Mouse (Mus musculus) midbrain, embryonic 10.5 days (tissue): ENCODE measurements around the gene Pcgf3. TPM values are rescaled to one million over a fixed set of nuclear protein-coding genes. Genes with fewer than 3 reads are reported as not detected.
A peak's percentile ranks its signal among the peaks of the same experiment; 100 is the strongest.

Experiments used
- DNase-seq: peaks from one replicate; pipeline ENCODE4 v3.0.0-alpha.2; 2017; ENCODE audit warnings: low spot score
- H3K27ac ChIP-seq: fragments of 300-500 bp; sonication (generic); replicated peaks from 2 replicates; pipeline ENCODE4 v1.5.1; 2016; ENCODE audit warnings: mild to moderate bottlenecking
- H3K27me3 ChIP-seq: fragments of 300-500 bp; sonication (generic); 2 replicates; pipeline ENCODE4 v1.6.1; 2016; ENCODE audit warnings: low read depth, mild to moderate bottlenecking; ENCODE audit not compliant: poor library complexity, severe bottlenecking
- H3K36me3 ChIP-seq: fragments of 300-500 bp; sonication (generic); 2 replicates; pipeline ENCODE4 v1.6.1; 2016; ENCODE audit warnings: mild to moderate bottlenecking, moderate library complexity
- H3K4me1 ChIP-seq: fragments of 300-500 bp; sonication (generic); 2 replicates; pipeline ENCODE4 v1.6.1; 2016
- H3K4me3 ChIP-seq: fragments of 300-500 bp; sonication (generic); 2 replicates; pipeline ENCODE4 v1.5.1; 2016; ENCODE audit warnings: mild to moderate bottlenecking, moderate library complexity
- H3K9me3 ChIP-seq: fragments of 300-500 bp; sonication (generic); replicated peaks from 2 replicates; pipeline ENCODE4 v1.6.1; 2016; ENCODE audit warnings: mild to moderate bottlenecking
- WGBS: fragments of 180-500 bp; shearing (Covaris S2); methylation state at CpG from one replicate; pipeline ENCODE4 v1.1.7; 2016; 5-methylcytosine and 5-hydroxymethylcytosine counted together
- polyA plus RNA-seq: library from polyadenylated mRNA; unstranded; fragments of >200 nt; fragmentation: Nextera tagmentation; extraction: Ambion mirVana; gene quantifications from 2 replicates; pipeline ENCODE4 v1.2.1, GENCODE M21; 2016

Pcgf3 gene
- polyA plus RNA-seq, 1 experiment from 2014 or later: 21.2 TPM

DNA sequence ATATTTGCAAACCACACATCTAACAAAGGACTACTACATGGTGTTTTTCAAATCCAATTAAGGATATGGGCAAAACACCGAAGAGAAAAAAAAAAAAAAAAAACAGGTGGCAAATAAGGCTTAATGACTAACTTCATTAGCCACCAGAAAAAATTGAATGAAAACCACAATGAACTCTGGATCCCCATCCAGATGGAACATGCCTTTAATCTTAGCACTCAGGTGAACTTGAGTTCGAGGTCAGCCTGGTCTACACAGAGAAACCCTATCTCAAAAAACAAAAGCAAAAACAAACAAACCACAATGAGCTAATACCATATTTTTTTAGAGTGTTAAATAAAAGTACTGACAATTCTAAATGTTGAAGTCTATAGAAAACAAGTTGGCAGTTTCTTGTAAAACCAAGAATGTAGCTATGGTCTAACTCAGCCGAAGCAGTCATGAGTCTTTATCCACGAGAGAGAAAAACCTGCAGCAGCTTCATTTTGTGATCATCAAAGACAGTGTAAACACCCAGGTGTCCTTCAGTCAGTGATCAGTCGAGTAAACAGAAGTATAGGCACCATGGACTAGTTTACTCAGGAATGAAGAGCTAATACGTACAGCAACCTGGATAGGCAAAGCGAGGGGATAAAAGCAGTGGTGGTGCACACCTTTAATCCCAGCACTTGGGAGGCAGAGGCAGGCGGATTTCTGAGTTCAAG, 10.0 kb upstream of the Pcgf3 start:
- WGBS: 80% methylated on average over 8 of the region's 8 CpGs
- Histone ChIP-seq H3K27ac (no peak overlapping the region), H3K36me3 (no peaks in the 10 kb centered on the region), H3K27me3 (peaks cover 34% of the 10 kb centered on the region), H3K4me3 (no peak overlapping the region), H3K4me1 (peaks cover 21% of the 10 kb centered on the region), H3K9me3 (no peaks in the 10 kb centered on the region)
- no peak for DNase-seq

DNA sequence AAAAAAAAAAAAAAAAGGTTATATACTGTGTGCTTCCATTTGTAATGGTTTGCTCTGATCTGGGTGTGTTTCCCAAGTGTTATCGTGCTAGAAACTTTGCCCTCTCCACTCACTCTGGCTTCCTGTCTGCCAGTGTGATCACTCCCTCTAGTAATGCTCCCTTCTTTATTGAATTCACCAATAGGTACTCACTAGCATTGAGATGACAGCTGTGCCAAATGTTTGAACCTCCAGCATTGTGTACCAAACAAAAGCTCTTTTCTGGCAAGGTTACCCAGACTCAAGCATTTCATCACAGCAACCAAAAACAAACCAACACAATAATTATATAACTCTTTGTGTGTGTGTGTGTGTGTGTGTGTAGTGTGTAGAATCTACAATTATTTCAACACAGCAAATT, 9.4 kb upstream of the Pcgf3 start:
- 79% methylated on average over 1 of the region's 1 CpGs for WGBS
- DNase-seq: no peak
- no peaks in the 10 kb centered on the region for H3K9me3 ChIP-seq
- H3K36me3 ChIP-seq: no peaks in the 10 kb centered on the region
- peaks cover 28% of the 10 kb centered on the region for H3K27me3 ChIP-seq
- no peak overlapping the region for H3K27ac ChIP-seq
- peaks cover 21% of the 10 kb centered on the region for H3K4me1 ChIP-seq
- H3K4me3 ChIP-seq: no peak overlapping the region

DNA sequence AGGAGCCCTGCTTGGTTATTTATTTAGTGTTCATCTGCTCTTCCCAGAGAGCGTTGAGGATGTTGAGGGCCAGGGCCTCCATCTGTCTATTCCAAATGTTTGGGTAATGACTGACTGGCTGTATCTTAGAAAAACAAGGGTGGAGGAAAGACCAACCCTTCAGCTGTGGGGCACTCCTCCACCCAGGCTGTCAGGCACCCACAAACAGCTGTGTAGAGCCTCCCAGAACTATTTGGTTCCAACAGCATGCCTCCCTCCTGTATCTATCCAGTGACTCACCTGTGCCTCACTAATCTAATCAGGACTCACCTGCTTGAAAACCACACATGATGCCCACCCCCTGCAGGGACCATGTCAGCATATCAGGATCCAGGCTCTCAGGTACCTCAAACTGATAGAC, 8.6 kb upstream of the Pcgf3 start:
- DNase-seq: no peak
- 88% methylated on average over 1 of the region's 1 CpGs for WGBS
- Histone ChIP-seq H3K36me3 (no peaks in the 10 kb centered on the region), H3K4me3 (no peak overlapping the region), H3K4me1 (peaks cover 21% of the 10 kb centered on the region), H3K27me3 (peaks cover 20% of the 10 kb centered on the region), H3K27ac (no peak overlapping the region), H3K9me3 (no peaks in the 10 kb centered on the region)

DNA sequence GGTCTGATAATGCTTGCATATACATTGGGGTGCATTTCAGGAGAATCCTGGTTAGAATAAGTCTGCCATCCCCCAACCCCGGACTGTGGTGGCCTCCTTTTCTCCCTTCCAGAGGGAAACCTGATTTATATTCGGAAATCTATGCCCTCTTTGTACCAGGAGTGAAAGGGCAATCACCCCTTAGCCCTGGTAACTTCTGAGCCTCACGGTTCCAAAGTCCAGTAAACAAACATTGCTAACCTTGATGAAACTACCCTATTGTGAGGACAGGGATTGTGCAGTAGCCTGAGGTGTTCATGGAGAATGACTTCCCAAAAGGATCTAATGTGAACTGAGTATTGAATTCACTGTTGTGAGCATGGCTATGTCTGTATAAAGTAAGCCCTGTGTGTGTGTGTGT, 6.9 kb upstream of the Pcgf3 start:
- H3K27ac ChIP-seq: no peak overlapping the region
- WGBS: 44% methylated on average over 3 of the region's 3 CpGs
- H3K4me1 ChIP-seq: peaks cover 10% of the 10 kb centered on the region
- DNase-seq: no peak
- peaks cover 23% of the 10 kb centered on the region; the same call in 1 of the 2 replicates for H3K27me3 ChIP-seq
- H3K36me3 ChIP-seq: no peaks in the 10 kb centered on the region
- no peaks in the 10 kb centered on the region for H3K9me3 ChIP-seq
- H3K4me3 ChIP-seq: no peak overlapping the region

DNA sequence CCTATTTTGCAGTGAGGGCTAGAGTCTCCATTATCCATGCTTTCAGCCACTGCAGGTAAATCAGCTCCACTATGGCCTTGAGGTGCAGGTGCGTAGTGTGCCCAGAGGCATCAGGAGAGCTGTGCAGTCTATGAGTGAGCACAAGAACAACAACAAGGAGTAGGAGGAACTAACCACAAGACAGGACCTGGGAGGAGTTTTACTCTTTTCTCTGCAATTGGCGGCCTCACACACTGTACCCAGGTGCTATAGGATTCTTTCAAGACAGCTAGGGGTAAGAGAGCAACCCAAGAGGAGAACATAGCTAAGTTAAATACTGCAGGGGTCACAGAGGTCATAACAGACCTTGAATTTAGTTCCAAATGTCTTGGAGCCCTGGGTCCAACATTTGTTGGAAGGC, 2.3 kb upstream of the Pcgf3 start:
- no peaks in the 10 kb centered on the region for H3K36me3 ChIP-seq
- no peaks in the 10 kb centered on the region for H3K9me3 ChIP-seq
- WGBS: 82% methylated on average over 2 of the region's 2 CpGs
- peaks cover 25% of the 10 kb centered on the region for H3K27me3 ChIP-seq
- no peak overlapping the region for H3K27ac ChIP-seq
- DNase-seq: no peak
- peaks cover 27% of the 10 kb centered on the region for H3K4me1 ChIP-seq
- no peak overlapping the region for H3K4me3 ChIP-seq

DNA sequence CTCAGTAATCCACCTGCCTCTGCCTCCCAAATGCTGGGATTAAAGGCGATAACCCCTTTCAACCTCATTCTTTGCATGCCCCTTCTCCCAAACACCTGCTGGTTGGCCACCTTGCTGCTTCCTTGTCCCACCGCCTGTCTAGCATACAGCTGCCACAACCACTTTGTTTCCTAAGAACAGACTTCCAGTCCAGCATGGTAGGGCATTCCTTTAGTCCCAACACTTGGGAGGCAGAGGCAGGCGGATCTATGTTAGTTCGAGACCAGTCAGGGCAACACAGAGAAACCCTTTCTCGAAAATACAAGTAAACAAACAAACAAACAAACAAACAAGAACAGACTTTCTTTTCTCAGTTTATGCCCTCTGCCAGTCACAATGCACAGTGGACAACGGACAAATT, 571 bp upstream of the Pcgf3 start:
- Histone ChIP-seq H3K4me3 (peak overlapping the region; percentile 86), H3K36me3 (no peaks in the 10 kb centered on the region), H3K4me1 (peaks cover 32% of the 10 kb centered on the region), H3K27ac (peak overlapping the region; percentile 99), H3K9me3 (no peaks in the 10 kb centered on the region), H3K27me3 (peaks cover 25% of the 10 kb centered on the region)
- 47% methylated on average over 6 of the region's 6 CpGs for WGBS
- no peak for DNase-seq

DNA sequence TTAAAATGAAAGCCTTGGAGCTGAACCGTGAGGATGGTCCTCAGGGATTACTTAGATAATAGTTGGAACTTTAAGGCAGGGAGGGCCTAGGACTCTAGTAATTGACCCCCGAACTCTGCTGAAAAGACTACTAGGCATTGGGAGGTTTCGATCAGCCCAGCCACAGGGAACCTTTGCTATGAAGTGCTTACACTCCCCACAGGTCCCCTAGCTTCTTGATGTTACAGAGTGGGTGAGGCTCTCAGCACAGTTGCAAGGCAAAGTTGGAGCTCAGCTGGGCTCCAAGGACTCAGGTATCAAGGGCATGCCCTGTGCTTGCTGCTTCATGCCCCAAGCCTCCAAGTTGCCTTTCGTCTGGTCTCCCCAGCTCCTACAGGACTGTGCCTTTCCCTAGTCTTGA, 1.4 kb downstream of the Pcgf3 start:
- peaks cover 14% of the 10 kb centered on the region for H3K36me3 ChIP-seq
- peaks cover 32% of the 10 kb centered on the region for H3K4me1 ChIP-seq
- peaks cover 25% of the 10 kb centered on the region for H3K27me3 ChIP-seq
- peak overlapping the region; percentile 86 for H3K4me3 ChIP-seq
- no peak for DNase-seq
- H3K9me3 ChIP-seq: no peaks in the 10 kb centered on the region
- peak overlapping the region; percentile 99 for H3K27ac ChIP-seq
- WGBS: 61% methylated on average over 4 of the region's 4 CpGs

DNA sequence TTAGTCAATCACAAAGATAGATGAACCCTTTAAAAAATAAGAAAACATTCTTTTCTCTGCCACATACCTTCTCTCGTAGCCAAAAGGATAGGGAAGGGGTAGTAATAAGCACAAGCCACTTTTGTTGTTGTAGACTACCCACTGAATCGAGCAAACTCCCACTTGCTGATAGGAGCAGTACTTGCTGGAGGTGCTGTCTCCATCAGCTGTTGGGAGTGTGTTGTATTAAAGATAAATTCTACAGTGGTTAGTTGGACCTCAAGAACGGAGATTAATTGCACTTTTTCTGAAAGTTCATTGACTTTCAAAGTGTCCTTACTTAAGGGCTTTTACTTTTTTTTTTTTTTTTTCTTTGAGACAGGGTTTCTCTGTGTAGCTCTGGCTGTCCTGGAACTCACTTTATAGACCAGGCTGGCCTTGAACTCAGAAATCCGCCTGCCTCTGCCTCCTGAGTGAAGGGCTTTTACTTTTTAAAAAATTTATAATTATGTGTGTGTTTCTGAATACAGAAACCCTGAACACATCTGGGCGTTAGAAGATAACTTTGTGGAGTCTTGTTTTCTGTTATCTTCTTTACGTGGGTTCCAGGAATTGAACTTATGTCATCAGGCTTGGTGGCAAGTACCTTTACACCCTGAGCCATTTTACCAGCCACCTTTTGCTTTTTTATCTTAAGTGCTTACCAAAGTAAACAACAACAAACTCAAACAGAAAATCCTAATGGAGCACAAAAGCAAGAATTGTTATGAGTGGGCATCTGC, 4.3 kb downstream of the Pcgf3 start:
- Histone ChIP-seq H3K9me3 (no peaks in the 10 kb centered on the region), H3K27ac (no peak overlapping the region), H3K36me3 (peaks cover 21% of the 10 kb centered on the region), H3K27me3 (no peaks in the 10 kb centered on the region), H3K4me1 (peaks cover 32% of the 10 kb centered on the region), H3K4me3 (no peak overlapping the region)
- DNase-seq: no peak
- 93% methylated on average over 6 of the region's 6 CpGs for WGBS

DNA sequence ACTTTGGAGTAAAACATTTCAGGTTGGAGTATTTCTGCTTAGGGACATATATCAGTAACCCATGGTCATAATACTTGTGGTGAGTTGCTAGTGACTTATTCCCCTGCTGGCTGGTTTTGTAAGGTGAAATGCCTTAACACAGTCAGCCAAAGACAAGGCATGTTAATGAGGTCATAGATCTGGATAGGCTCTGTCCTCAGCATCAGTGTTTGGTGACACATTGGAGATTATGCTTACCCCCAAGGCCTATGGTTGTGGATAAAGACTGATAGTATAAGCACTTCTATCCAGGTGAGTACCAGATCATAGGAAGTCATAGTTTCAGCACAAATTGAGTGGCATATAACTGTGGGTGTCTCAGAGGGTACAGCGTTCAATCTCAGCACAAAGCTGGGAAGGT, 5.6 kb downstream of the Pcgf3 start:
- H3K4me1 ChIP-seq: peaks cover 27% of the 10 kb centered on the region
- no peak overlapping the region for H3K27ac ChIP-seq
- DNase-seq: no peak
- no peak overlapping the region for H3K4me3 ChIP-seq
- no peaks in the 10 kb centered on the region for H3K9me3 ChIP-seq
- no peaks in the 10 kb centered on the region for H3K27me3 ChIP-seq
- WGBS: 97% methylated on average over 1 of the region's 1 CpGs
- H3K36me3 ChIP-seq: peaks cover 26% of the 10 kb centered on the region

DNA sequence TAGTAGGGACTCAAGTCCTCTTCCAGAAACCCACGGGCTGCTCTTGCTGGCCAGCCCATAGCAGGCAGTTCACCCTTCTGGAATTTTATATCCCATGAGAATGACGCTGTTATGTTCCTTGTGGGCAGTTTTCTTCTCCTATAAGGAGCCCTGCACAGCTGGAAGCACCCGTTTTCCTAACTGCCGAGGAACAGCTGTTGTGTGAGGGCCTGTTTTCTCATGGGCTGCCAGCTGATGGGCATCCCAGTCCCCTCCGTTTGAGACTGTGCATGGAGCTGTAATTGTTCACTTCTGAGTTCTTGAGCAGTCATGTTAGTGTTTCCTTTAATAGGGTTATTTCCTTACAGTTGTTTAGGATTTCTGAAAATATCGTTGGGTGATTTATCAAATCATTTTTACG, 8.6 kb downstream of the Pcgf3 start:
- Histone ChIP-seq H3K9me3 (no peaks in the 10 kb centered on the region), H3K4me1 (no peaks in the 10 kb centered on the region), H3K27me3 (no peaks in the 10 kb centered on the region), H3K4me3 (no peak overlapping the region), H3K27ac (no peak overlapping the region), H3K36me3 (peaks cover 56% of the 10 kb centered on the region)
- no peak for DNase-seq
- WGBS: 85% methylated on average over 7 of the region's 7 CpGs

DNA sequence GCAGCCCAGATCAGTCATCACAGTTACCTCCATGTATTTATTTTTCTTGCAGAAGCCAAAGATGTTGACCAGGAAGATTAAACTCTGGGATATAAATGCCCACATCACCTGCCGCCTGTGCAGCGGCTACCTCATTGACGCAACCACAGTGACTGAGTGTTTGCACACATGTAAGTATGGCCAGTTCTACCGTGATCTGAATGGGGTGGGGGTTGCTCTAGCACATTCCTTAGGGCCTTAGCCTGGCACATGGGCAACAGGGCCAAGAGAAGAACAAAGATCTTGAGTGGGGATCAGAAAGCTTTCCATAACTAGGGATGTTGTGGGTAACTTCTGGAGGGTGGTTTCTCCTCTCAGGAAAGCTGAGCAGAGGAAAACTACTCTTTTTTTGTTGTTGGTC, 12.7 kb downstream of the Pcgf3 start:
- H3K4me1 ChIP-seq: no peaks in the 10 kb centered on the region
- H3K9me3 ChIP-seq: no peaks in the 10 kb centered on the region
- no peak overlapping the region for H3K4me3 ChIP-seq
- no peak overlapping the region for H3K27ac ChIP-seq
- WGBS: 93% methylated on average over 4 of the region's 4 CpGs
- no peak for DNase-seq
- no peaks in the 10 kb centered on the region for H3K27me3 ChIP-seq
- peaks cover 76% of the 10 kb centered on the region for H3K36me3 ChIP-seq

DNA sequence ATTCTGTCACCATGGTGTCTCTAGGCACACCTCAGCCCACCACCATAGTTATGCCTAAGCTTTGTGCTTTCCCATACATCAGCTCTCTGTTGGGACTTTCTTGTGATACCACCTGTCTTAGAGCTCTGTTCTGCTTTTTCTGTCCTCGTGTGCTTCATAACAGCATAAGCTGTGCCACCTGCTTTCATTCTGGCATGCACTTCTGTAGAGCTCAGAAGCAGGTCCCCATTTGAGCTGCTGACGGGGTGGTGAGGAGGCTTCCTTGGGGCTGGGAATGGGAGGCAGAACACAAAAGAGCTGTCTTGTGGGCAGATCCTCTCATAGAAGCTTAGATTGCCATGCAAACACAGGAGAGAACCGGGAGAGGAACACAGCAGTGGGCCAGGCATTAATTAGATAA, 14.9 kb downstream of the Pcgf3 start:
- 91% methylated on average over 3 of the region's 3 CpGs for WGBS
- DNase-seq: no peak
- H3K4me3 ChIP-seq: no peak overlapping the region
- no peaks in the 10 kb centered on the region for H3K9me3 ChIP-seq
- H3K27ac ChIP-seq: no peak overlapping the region
- H3K27me3 ChIP-seq: no peaks in the 10 kb centered on the region
- peaks cover 92% of the 10 kb centered on the region for H3K36me3 ChIP-seq
- H3K4me1 ChIP-seq: no peaks in the 10 kb centered on the region

DNA sequence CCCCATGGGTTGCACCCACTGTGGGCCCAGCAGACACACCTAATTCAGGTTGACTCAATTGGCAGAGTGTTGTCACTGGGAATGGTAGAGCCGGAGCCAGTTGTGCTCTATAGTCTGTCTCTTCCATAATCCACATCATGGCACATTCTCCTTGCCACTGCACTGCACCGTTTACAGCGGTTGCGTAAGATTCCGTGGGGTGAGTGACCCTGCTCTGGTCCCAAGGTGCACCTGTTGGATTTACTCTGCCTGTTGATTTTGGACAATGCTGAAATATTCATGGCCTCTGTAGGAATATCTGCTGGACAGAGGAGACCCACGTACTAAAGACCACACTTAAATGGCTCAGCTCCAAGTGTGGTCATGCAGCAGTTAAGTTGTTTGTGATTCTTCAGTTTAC, 22.0 kb downstream of the Pcgf3 start:
- H3K27ac ChIP-seq: no peak overlapping the region
- 95% methylated on average over 6 of the region's 6 CpGs for WGBS
- DNase-seq: no peak
- no peaks in the 10 kb centered on the region for H3K27me3 ChIP-seq
- peaks cover 74% of the 10 kb centered on the region for H3K36me3 ChIP-seq
- no peaks in the 10 kb centered on the region for H3K9me3 ChIP-seq
- H3K4me3 ChIP-seq: no peak overlapping the region
- no peaks in the 10 kb centered on the region for H3K4me1 ChIP-seq
